Comparison of ENCODE assay signal across 20 mouse cellular contexts in the genomic region with DNA sequence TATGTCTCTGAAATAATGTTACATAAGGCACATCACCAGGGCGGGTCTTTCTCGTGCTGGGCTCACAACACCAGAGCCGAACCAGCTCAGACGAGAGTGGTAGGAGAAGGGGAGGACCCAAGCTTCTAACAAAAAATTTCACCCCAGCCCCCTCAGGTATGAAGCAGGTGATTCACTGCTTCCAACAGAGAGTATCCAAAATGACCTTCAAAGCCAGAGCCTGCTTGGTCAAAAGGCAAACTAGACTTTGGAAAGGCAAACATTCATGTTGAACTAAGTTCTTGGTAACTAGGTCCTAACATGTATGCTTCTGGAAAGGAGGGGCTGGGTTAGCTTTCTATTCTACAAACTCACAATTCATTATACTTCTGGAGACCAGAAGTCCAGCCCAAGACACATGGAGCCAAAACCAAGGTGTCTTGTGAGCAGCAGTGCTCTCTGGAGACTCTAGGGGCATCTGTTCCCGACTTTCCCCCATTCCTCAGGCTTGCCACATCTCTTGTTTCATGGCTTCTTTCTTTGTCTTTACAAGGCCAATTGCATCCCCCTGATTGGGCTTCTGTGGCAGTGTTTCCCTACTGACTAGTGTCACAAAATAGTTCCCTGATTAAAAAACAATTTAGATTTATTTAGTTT. TPM values are rescaled to one million over a fixed set of nuclear protein-coding genes. Genes with fewer than 3 reads are reported as not detected.
DNase-seq lines count a peak whose midpoint lies in the region; ATAC-seq and TF ChIP-seq lines count a peak whose summit lies in the region.
"Had no signal": no experiment of that assay in that cellular context is flagged by ENCODE, and none has a peak within 500 bp of the region (broad histone marks: within the 10 kb centered on the region; RNA-seq: fewer than 3 reads in every experiment).

No protein-coding gene starts in this region.

- peak; percentile 80 for DNase-seq in heart, adult 11 months
- DNase-seq in lung, adult 2 months = no peak
- DNase-seq in lung, postnatal 10 days = no peak
- no peak for DNase-seq in liver, embryonic 11.5 days (ENCODE audit: low spot score)
- DNase-seq in urinary bladder, adult 18-20 months (ENCODE audit: low spot score in 2 of 2) = no peak
- DNase-seq: cerebellum, adult 9-10 months; heart, postnatal 10 days; kidney, adult 9 months; midbrain, embryonic 14.5 days; right cerebral cortex, postnatal 25 days had no signal

- H3K9ac ChIP-seq in heart, embryonic 11.5 days (ENCODE audit: low read depth, low read length) = no peak overlapping the region
- no peak overlapping the region for H3K9ac ChIP-seq in liver, embryonic 11.5 days (ENCODE audit: low read depth, low read length)
- H3K9ac ChIP-seq: forebrain, embryonic 13.5 days; hindbrain, embryonic 15.5 days had no signal

- no peaks in the 10 kb centered on the region for H3K9me3 ChIP-seq in heart, embryonic 11.5 days (replicated peaks; ENCODE audit: control insufficient read depth, low read length)
- no peaks in the 10 kb centered on the region for H3K9me3 ChIP-seq in liver, embryonic 11.5 days (ENCODE audit: control insufficient read depth, low read length)
- H3K9me3 ChIP-seq: forebrain, embryonic 13.5 days; hindbrain, embryonic 15.5 days had no signal

- no peaks in the 10 kb centered on the region for H3K27me3 ChIP-seq in heart, embryonic 11.5 days (ENCODE audit: control insufficient read depth, insufficient read depth, low read length)
- no peaks in the 10 kb centered on the region for H3K27me3 ChIP-seq in liver, embryonic 11.5 days (replicated peaks; ENCODE audit: control insufficient read depth, insufficient read depth, low read length)
- H3K27me3 ChIP-seq: forebrain, embryonic 13.5 days; hindbrain, embryonic 15.5 days had no signal

- no peak overlapping the region for H3K27ac ChIP-seq in heart, embryonic 11.5 days (ENCODE audit: low read depth, low read length)
- H3K27ac ChIP-seq in liver, embryonic 11.5 days (ENCODE audit: low read depth, low read length) = peak overlapping the region; percentile 68
- H3K27ac ChIP-seq: forebrain, embryonic 13.5 days; hindbrain, embryonic 15.5 days had no signal

- TF ChIP-seq CTCF in lung, adult 2 months (IDR thresholded peaks at IDR 0.05; ENCODE audit: insufficient read depth, low read length) = peak; percentile 23; the same call in 1 of the 2 replicates

- H3K4me2 ChIP-seq in heart, embryonic 11.5 days = no peak overlapping the region
- H3K4me2 ChIP-seq in liver, embryonic 11.5 days = no peak overlapping the region
- H3K4me2 ChIP-seq: forebrain, embryonic 13.5 days; hindbrain, embryonic 15.5 days had no signal

- no peaks in the 10 kb centered on the region for H3K36me3 ChIP-seq in heart, embryonic 11.5 days (ENCODE audit: control insufficient read depth, insufficient read depth, low read length)
- H3K36me3 ChIP-seq in liver, embryonic 11.5 days (ENCODE audit: control insufficient read depth, insufficient read depth, low read length) = no peaks in the 10 kb centered on the region
- H3K36me3 ChIP-seq: hindbrain, embryonic 15.5 days had no signal

- TF ChIP-seq POLR2A in lung, adult 2 months (IDR thresholded peaks at IDR 0.05; ENCODE audit: borderline replicate concordance, extremely low read depth, low read depth, low read length) = no peak

- no peak for ATAC-seq in heart, embryonic 11.5 days (replicated peaks; ENCODE audit: insufficient number of reproducible peaks, low FRiP score, low TSS enrichment)
- ATAC-seq in liver, embryonic 11.5 days (replicated peaks; ENCODE audit: low FRiP score) = peak; percentile 22; the same call in 1 of the 2 replicates
- ATAC-seq in neutrophil, adult 5-6 weeks (ENCODE audit: extremely low read depth, insufficient number of reproducible peaks, low FRiP score, poor library complexity, severe bottlenecking) = peak; percentile 35; the same call in 1 of the 2 replicates
- ATAC-seq in cerebellum, adult (ENCODE audit: insufficient number of reproducible peaks, low FRiP score, low TSS enrichment) = no peak
- ATAC-seq: forebrain, embryonic 13.5 days had no signal

- 70% methylated on average over 5 of the region's 5 CpGs for WGBS in heart, embryonic 11.5 days (ENCODE audit: insufficient replicate concordance)
- 66% methylated on average over 5 of the region's 5 CpGs for WGBS in lung, adult 2 months
- 66% methylated on average over 5 of the region's 5 CpGs for WGBS in liver, embryonic 11.5 days

- no peak overlapping the region for H3K4me3 ChIP-seq in heart, embryonic 11.5 days (ENCODE audit: low read depth, low read length)
- H3K4me3 ChIP-seq in lung, adult 2 months (replicated peaks; ENCODE audit: extremely low read depth, low read depth, low read length) = no peak overlapping the region
- H3K4me3 ChIP-seq in liver, embryonic 11.5 days (ENCODE audit: low read depth, low read length) = no peak overlapping the region
- H3K4me3 ChIP-seq: forebrain, embryonic 13.5 days; hindbrain, embryonic 15.5 days had no signal

- H3K4me1 ChIP-seq in heart, embryonic 11.5 days (ENCODE audit: control insufficient read depth, insufficient read depth, low read length) = no peaks in the 10 kb centered on the region
- H3K4me1 ChIP-seq in lung, adult 2 months (ENCODE audit: control insufficient read depth, insufficient read depth, low read length) = no peaks in the 10 kb centered on the region
- H3K4me1 ChIP-seq in liver, embryonic 11.5 days (replicated peaks; ENCODE audit: control insufficient read depth, insufficient read depth, low read length) = peaks cover 12% of the 10 kb centered on the region
- H3K4me1 ChIP-seq: forebrain, embryonic 13.5 days; hindbrain, embryonic 15.5 days had no signal

RNA-seq across cellular contexts. Expression of a gene that starts 6.0 kb away (rescaled TPM):
- 224 and 240 TPM in 2 replicates for polyA plus RNA-seq in heart, embryonic 11.5 days (2014; fragmentation: Nextera tagmentation; extraction: Ambion mirVana)
- 1,104 and 1,411 TPM in 2 replicates for polyA plus RNA-seq in lung, adult 2 months (2012; rRNA removed)
- polyA plus RNA-seq in liver, embryonic 11.5 days (2014; fragmentation: Nextera tagmentation; extraction: Ambion mirVana) = 311 and 321 TPM in 2 replicates
- total RNA-seq in neutrophil, adult 5-6 weeks (2017) = 2,529 and 2,921 TPM in 2 replicates

RNA-seq across cellular contexts. Expression of a gene that starts 19.1 kb away (rescaled TPM):
- polyA plus RNA-seq in heart, embryonic 11.5 days (2014; fragmentation: Nextera tagmentation; extraction: Ambion mirVana) = 0.14 TPM in 1 of 2 replicates, not detected in the other
- polyA plus RNA-seq in lung, adult 2 months (2012; rRNA removed) = 0.08 TPM in 1 of 2 replicates, not detected in the other
- 0.17 TPM in 1 of 2 replicates, not detected in the other for polyA plus RNA-seq in liver, embryonic 11.5 days (2014; fragmentation: Nextera tagmentation; extraction: Ambion mirVana)
- not detected in 2 replicates for total RNA-seq in neutrophil, adult 5-6 weeks (2017)
- total RNA-seq: heart, postnatal 10 days; layer of hippocampus, adult 18-20 months; left cerebral cortex, postnatal 25 days had no signal
- polyA plus RNA-seq: forebrain, embryonic 13.5 days; hindbrain, embryonic 15.5 days; midbrain, embryonic 14.5 days had no signal

RNA-seq across cellular contexts. Expression of a gene that starts 23.3 kb away (rescaled TPM):
- polyA plus RNA-seq in heart, embryonic 11.5 days (2014; fragmentation: Nextera tagmentation; extraction: Ambion mirVana) = 7.0 and 7.7 TPM in 2 replicates
- 7.4 and 9.2 TPM in 2 replicates for polyA plus RNA-seq in lung, adult 2 months (2012; rRNA removed)
- polyA plus RNA-seq in liver, embryonic 11.5 days (2014; fragmentation: Nextera tagmentation; extraction: Ambion mirVana) = 9.3 and 9.8 TPM in 2 replicates
- total RNA-seq in neutrophil, adult 5-6 weeks (2017) = 26.4 and 30.3 TPM in 2 replicates

RNA-seq across cellular contexts. Expression of a gene that starts 44.5 kb away (rescaled TPM):
- not detected in 2 replicates for polyA plus RNA-seq in heart, embryonic 11.5 days (2014; fragmentation: Nextera tagmentation; extraction: Ambion mirVana)
- polyA plus RNA-seq in lung, adult 2 months (2012; rRNA removed) = 0.07 TPM in 1 of 2 replicates, not detected in the other
- 0.15 TPM in 1 of 2 replicates, not detected in the other for polyA plus RNA-seq in liver, embryonic 11.5 days (2014; fragmentation: Nextera tagmentation; extraction: Ambion mirVana)
- total RNA-seq in neutrophil, adult 5-6 weeks (2017) = not detected in 2 replicates
- total RNA-seq: heart, postnatal 10 days; layer of hippocampus, adult 18-20 months; left cerebral cortex, postnatal 25 days had no signal
- polyA plus RNA-seq: forebrain, embryonic 13.5 days; hindbrain, embryonic 15.5 days; lung, embryonic 16.5 days; midbrain, embryonic 14.5 days; urinary bladder, adult 2 months had no signal

RNA-seq across cellular contexts. Expression of a gene that starts 44.6 kb away (rescaled TPM):
- polyA plus RNA-seq in heart, embryonic 11.5 days (2014; fragmentation: Nextera tagmentation; extraction: Ambion mirVana) = not detected in 2 replicates
- not detected in 2 replicates for polyA plus RNA-seq in lung, adult 2 months (2012; rRNA removed)
- not detected in 2 replicates for polyA plus RNA-seq in liver, embryonic 11.5 days (2014; fragmentation: Nextera tagmentation; extraction: Ambion mirVana)
- total RNA-seq in neutrophil, adult 5-6 weeks (2017) = not detected in 2 replicates
- total RNA-seq: heart, postnatal 10 days; layer of hippocampus, adult 18-20 months; left cerebral cortex, postnatal 25 days had no signal
- polyA plus RNA-seq: forebrain, embryonic 13.5 days; gonadal fat pad, adult 2 months; lung, embryonic 16.5 days; midbrain, embryonic 14.5 days; urinary bladder, adult 2 months had no signal

Comparison
In these comparisons a context has a peak if more than half of its experiments do, and no peak if none do; other contexts are left out.
1. ATAC-seq: peak in liver, embryonic 11.5 days (single experiment) and neutrophil, adult 5-6 weeks (single experiment); none in heart, embryonic 11.5 days (single experiment) and cerebellum, adult (single experiment).